Mouse (Mus musculus): ENCODE data around the gene Sergef.

DNA sequence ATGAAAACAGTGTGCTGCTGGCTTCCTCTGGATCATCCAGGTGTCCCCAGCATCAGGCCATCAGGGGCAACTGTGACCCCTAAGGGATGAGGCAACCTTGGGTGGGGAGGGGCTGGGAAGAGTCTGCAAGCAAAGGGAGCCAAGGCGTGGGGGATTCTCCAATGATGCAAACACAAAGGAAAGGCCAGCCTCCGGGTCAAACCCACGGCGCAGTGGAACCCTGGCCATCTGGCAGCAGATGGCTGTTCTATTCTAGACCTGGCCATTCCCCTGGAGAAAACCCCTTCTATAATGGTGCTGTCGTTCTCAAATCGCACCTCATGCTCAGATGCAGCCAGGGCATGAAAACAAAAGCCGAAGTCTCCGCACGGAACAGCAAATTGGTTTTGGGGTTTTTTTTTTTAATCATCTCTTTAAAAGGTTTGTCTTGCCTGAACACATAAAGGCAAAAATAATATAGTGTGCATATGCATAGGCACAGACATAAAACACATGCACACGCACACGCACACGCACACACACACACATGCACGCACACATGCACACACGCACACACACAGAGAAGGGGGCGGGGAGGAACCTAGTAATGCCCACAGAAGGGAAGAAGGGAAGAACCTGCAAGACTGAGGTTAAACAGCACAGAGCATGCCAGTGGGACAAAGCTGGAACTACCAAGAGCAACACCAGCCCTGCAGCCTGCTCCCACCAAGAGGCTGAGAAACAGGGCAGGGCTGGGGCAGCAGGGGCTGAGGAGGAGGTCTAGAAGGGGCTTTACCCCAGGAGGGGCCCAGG lies 66.6 kb downstream of the Sergef start:
- TF ChIP-seq CTCF (IDR thresholded peaks at IDR 0.05; ENCODE audit: low read depth) (no peak), EP300 (IDR thresholded peaks at IDR 0.05; ENCODE audit: low read depth) (no peak)

Measured in liver, embryonic 14.5 days (tissue).